Mouse (Mus musculus) liver, embryonic 11.5 days (tissue): ENCODE data around the gene Popdc3. TPM values are rescaled to one million over a fixed set of nuclear protein-coding genes. Genes with fewer than 3 reads are reported as not detected.

Experiments
- polyA plus RNA-seq: library from polyadenylated mRNA; unstranded; fragments of >200 nt; fragmentation: Nextera tagmentation; extraction: Ambion mirVana; gene quantifications from 2 replicates; pipeline ENCODE4 v1.2.1, GENCODE M21; 2014

Popdc3 gene
- polyA plus RNA-seq, 1 experiment from 2014 or later, result 0.34 TPM

Other genes starting within 250 kb of the Popdc3 start
- gene Prep, start 110.9 kb upstream of the Popdc3 start, polyA plus RNA-seq, result 22.1 and 27.7 TPM in 2 replicates
- 1.2 and 1.4 TPM in 2 replicates for gene Bves, start 157.7 kb downstream of the Popdc3 start, polyA plus RNA-seq